Mouse (Mus musculus) neural tube, embryonic 11.5 days (tissue): ENCODE results near the gene Ganab. TPM values are rescaled to one million over a fixed set of nuclear protein-coding genes. Genes with fewer than 3 reads are reported as not detected.

Experiments
- ATAC-seq: fragments of 200-750 bp; cut with Nextera tagmentation; 2 replicates; pipeline ENCODE4 v1.8.0; 2017; ENCODE audit warnings: moderate number of reproducible peaks, mild to moderate bottlenecking, moderate TSS enrichment, moderate library complexity; ENCODE audit not compliant: insufficient read depth, low FRiP score, low TSS enrichment
- DNase-seq: peaks from one replicate; pipeline ENCODE4 v3.0.0-alpha.2; 2015; ENCODE audit warnings: low spot score
- H3K27ac ChIP-seq: fragments of 300-500 bp; sonication (generic); 2 replicates; pipeline ENCODE4 v1.5.1; 2014; ENCODE audit warnings: low read depth, mild to moderate bottlenecking, low read length
- H3K27me3 ChIP-seq: fragments of 300-500 bp; sonication (generic); 2 replicates; pipeline ENCODE4 v1.6.1; 2014; ENCODE audit warnings: mild to moderate bottlenecking, low read length, mixed read lengths; ENCODE audit not compliant: control insufficient read depth, insufficient read depth
- H3K36me3 ChIP-seq: fragments of 300-500 bp; sonication (generic); 2 replicates; pipeline ENCODE4 v1.6.1; 2014; ENCODE audit warnings: mild to moderate bottlenecking, low read length, moderate library complexity, mixed read lengths; ENCODE audit not compliant: control insufficient read depth, insufficient read depth
- H3K4me1 ChIP-seq: fragments of 300-500 bp; sonication (generic); 2 replicates; pipeline ENCODE4 v1.6.1; 2014; ENCODE audit warnings: low read length, mixed read lengths; ENCODE audit not compliant: control insufficient read depth, insufficient read depth
- H3K4me2 ChIP-seq: fragments of 300-500 bp; sonication (generic); 2 replicates; pipeline ENCODE4 v1.6.1; 2014; ENCODE audit warnings: low read depth, mild to moderate bottlenecking, moderate library complexity
- H3K4me3 ChIP-seq: fragments of 300-500 bp; sonication (generic); 2 replicates; pipeline ENCODE4 v1.5.1; 2014; ENCODE audit warnings: low read depth, low read length
- H3K9ac ChIP-seq: fragments of 300-500 bp; sonication (generic); 2 replicates; pipeline ENCODE4 v1.6.1; 2014; ENCODE audit warnings: mild to moderate bottlenecking, low read length
- H3K9me3 ChIP-seq: fragments of 300-500 bp; sonication (generic); 2 replicates; pipeline ENCODE4 v1.6.1; 2016; ENCODE audit warnings: low read length; ENCODE audit not compliant: control insufficient read depth
- WGBS: fragments of 180-500 bp; shearing (Covaris S2); extraction: QIAGEN DNeasy Blood & Tissue Kit; methylation state at CpG from one replicate; pipeline ENCODE4 v1.1.7; 2014; 5-methylcytosine and 5-hydroxymethylcytosine counted together
- polyA plus RNA-seq: library from polyadenylated mRNA; unstranded; fragments of >200 nt; fragmentation: Nextera tagmentation; extraction: Ambion mirVana; gene quantifications from 2 replicates; pipeline ENCODE4 v1.2.1, GENCODE M21; 2014

Gene Ganab
- polyA plus RNA-seq, 1 experiment from 2014 or later: 128 TPM

GRCm38 (mm10) chr19:8920836-8921291 is 23.0 kb downstream of the Ganab start:
- H3K4me3 ChIP-seq: peak overlapping the region; percentile 86
- H3K4me1 ChIP-seq: peaks cover 12% of the 10 kb centered on the region
- peak; percentile 3; the same call in 1 of the 2 replicates for ATAC-seq
- DNase-seq: no peak
- peak overlapping the region; percentile 83 for H3K4me2 ChIP-seq
- H3K9ac ChIP-seq: peak overlapping the region; percentile 84
- no peaks in the 10 kb centered on the region for H3K27me3 ChIP-seq
- H3K27ac ChIP-seq: peak overlapping the region; percentile 60
- no peaks in the 10 kb centered on the region for H3K9me3 ChIP-seq
- 2% methylated on average over 6 of the region's 6 CpGs for WGBS
- peaks cover 4% of the 10 kb centered on the region for H3K36me3 ChIP-seq

- no peak for DNase-seq
- Histone ChIP-seq H3K4me2 (peak overlapping the region; percentile 9; the same call in 1 of the 2 replicates), H3K36me3 (peaks cover 4% of the 10 kb centered on the region; the same call in 1 of the 2 replicates), H3K9me3 (no peaks in the 10 kb centered on the region), H3K27ac (no peak overlapping the region), H3K9ac (peak overlapping the region; percentile 84), H3K4me1 (peaks cover 12% of the 10 kb centered on the region), H3K27me3 (no peaks in the 10 kb centered on the region), H3K4me3 (no peak overlapping the region)
- WGBS: 86% methylated on average over 9 of the region's 9 CpGs
- ATAC-seq: no peak
These were observed 23.9 kb downstream of the Ganab start for GRCm38 (mm10) chr19:8921741-8922140.

GRCm38 (mm10) chr19:8926766-8927165 is 28.9 kb downstream of the Ganab start:
- DNase-seq: no peak
- Histone ChIP-seq H3K9me3 (no peaks in the 10 kb centered on the region), H3K36me3 (peaks cover 6% of the 10 kb centered on the region), H3K4me3 (no peak overlapping the region), H3K27ac (no peak overlapping the region), H3K27me3 (no peaks in the 10 kb centered on the region), H3K9ac (no peak overlapping the region), H3K4me1 (peaks cover 5% of the 10 kb centered on the region; the same call in 1 of the 2 replicates), H3K4me2 (no peak overlapping the region)
- ATAC-seq: no peak
- WGBS: 90% methylated on average over 2 of the region's 2 CpGs

DNA sequence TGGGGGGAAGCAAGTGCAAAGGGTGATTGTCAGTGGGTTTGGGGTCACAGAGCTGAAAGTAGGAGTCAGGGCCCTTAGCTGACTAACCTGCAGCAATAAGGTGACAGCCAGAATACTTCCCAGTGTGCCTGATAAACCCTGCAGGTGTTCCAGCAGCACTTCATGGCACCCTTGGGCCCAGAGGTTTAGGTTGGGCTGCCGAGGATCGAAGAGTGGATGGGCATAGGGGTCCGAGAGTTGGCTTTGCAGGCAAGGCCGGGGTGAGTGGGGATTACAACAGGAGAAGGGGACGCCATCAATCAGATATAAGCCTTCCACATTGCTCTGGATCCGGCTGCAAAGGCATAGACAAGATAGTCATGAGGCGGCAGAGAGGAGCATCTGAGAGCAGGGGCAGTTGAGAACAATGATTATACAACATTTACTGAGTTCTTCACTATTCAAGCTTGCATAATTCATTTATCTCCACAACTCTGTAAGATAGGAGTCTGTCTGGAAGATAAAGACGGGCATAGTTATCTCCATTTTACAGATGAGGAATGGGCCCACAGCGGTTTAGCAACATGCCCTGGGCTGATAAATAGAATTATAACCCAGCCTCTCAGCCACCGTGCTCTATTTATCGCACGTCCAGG is 30.1 kb downstream of the Ganab start:
- no peak overlapping the region for H3K4me3 ChIP-seq
- no peaks in the 10 kb centered on the region for H3K9me3 ChIP-seq
- H3K4me1 ChIP-seq: peaks cover 5% of the 10 kb centered on the region; the same call in 1 of the 2 replicates
- no peak overlapping the region for H3K9ac ChIP-seq
- no peak overlapping the region for H3K27ac ChIP-seq
- DNase-seq: no peak
- peaks cover 6% of the 10 kb centered on the region for H3K36me3 ChIP-seq
- no peak for ATAC-seq
- WGBS: 90% methylated on average over 12 of the region's 12 CpGs
- H3K4me2 ChIP-seq: no peak overlapping the region
- no peaks in the 10 kb centered on the region for H3K27me3 ChIP-seq

DNA sequence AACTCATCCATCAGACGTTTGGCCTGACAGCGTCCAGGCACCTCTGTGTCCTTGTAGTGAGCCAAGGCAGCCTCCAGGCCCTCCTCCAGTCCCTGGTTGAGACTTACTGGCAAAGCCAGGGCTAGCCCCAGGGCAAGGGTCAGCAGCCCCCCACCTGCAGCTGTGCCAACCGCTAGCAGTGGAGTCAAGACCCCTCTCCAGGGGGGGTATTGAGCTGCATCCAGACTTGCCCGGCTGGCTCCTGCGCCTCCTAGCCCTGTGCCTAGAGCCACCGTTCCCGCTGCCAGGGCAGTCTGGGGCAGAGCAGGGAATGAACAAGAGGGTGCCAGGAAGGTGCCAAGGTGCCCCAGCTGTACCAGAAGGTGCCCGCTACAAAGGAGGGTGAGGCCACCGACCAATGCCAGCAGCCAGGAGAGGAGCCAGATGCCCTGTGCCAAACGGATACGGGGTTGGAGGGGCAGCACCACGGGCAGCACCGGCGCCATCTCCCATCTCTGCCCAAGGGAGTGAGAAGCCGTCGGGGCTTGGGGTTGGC is 30.9 kb downstream of the Ganab start:
- DNase-seq (no peak), ATAC-seq (0 out of 2 replicates have a peak, but pooled peaks have one; percentile 7)
- peak overlapping the region; percentile 78 for H3K9ac ChIP-seq
- H3K4me2 ChIP-seq: peak overlapping the region; percentile 82
- H3K4me3 ChIP-seq: peak overlapping the region; percentile 64
- peaks cover 6% of the 10 kb centered on the region for H3K36me3 ChIP-seq
- WGBS: 21% methylated on average over 16 of the region's 16 CpGs
- H3K27me3 ChIP-seq: no peaks in the 10 kb centered on the region
- no peaks in the 10 kb centered on the region for H3K9me3 ChIP-seq
- H3K27ac ChIP-seq: 0 out of 2 replicates have a peak overlapping the region, but pooled peaks have one; percentile 67
- peaks cover 5% of the 10 kb centered on the region; the same call in 1 of the 2 replicates for H3K4me1 ChIP-seq

DNA sequence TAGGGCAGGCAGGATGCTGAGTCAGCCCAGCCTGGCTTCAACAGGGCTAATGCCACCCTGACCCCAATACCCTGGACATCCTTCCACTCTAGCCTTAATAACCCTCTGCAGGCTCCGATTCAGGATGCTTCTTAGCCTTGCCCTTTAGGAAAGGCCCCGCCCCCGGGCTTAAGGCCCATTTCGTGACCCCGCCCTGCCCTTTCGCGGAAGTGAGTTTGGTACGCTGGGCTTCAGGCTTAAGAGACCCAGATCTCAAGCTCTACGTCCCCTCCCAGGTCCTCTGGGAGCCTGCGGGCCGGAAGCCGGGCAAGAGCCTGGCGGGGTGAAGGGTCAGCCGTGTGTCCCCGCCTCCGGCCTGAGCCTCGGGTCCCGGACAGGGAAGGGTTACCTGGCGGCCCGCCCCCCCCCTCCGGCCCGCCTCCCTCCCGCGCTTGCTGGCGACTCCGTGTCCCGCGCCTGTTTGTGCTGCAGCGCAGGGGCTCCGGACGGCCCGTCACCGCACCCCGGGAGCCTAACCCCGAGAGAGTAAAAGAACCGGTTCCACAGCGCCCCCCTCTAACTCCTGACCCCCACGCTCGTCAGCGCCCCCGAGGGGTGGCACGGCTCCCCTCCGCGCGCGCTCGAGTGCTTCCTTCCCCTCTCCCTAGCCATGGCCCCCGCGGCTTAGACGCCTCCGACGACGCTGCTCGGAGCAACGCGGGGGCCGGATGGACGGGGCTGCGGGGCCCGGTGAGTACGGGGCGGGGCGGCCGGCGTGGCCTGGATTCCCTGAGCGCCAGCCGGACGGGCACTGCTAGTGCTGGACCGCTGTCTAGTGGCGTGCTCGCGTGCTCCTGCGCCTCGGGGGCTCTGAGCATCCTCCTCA is 31.6 kb downstream of the Ganab start, which contains the start of the genes Rom1 and Eml3:
Rom1 (minus strand) TSS at position 133 of the 865 bp plus-strand sequence.
Eml3 (plus strand) TSS at position 329 of the 865 bp plus-strand sequence.
- peaks cover 6% of the 10 kb centered on the region for H3K36me3 ChIP-seq
- under 1% methylated on average over 66 of the region's 74 CpGs for WGBS
- peaks cover 5% of the 10 kb centered on the region; the same call in 1 of the 2 replicates for H3K4me1 ChIP-seq
- no peaks in the 10 kb centered on the region for H3K9me3 ChIP-seq
- H3K9ac ChIP-seq: peak within 1 kb of the TSS; percentile 78
- H3K27me3 ChIP-seq: no peaks in the 10 kb centered on the region
- peak within 1 kb of the TSS; percentile 64 for H3K4me3 ChIP-seq
- peak; percentile 75 for DNase-seq
- peak; percentile 72 for ATAC-seq
- peak within 1 kb of the TSS; percentile 67; the same call in 1 of the 2 replicates for H3K27ac ChIP-seq
- peak within 1 kb of the TSS; percentile 82 for H3K4me2 ChIP-seq

DNA sequence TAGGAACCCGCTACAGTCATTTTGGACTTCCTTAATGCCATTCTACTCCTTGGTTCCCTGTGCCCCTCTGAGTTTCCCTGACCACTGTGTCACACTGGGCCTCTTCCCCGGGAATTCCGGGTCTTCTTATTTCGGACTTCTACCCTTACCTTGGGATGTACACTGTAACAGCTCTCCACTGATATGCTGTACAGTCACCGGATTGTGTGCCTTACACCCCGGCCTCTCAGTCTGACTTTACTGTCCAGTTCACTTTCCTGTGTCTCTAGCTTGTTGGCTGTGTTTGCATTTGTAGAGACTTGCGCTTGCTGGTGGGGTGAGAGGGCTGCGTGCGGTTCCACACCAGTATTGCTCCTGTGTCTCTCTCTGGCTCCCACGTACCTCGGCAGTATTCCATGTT is 32.2 kb downstream of the Ganab start:
- H3K36me3 ChIP-seq: peaks cover 6% of the 10 kb centered on the region
- H3K4me1 ChIP-seq: peaks cover 5% of the 10 kb centered on the region; the same call in 1 of the 2 replicates
- peak overlapping the region; percentile 78 for H3K9ac ChIP-seq
- DNase-seq (no peak), ATAC-seq (peak; percentile 28; the same call in 1 of the 2 replicates)
- H3K4me2 ChIP-seq: peak overlapping the region; percentile 82
- H3K27ac ChIP-seq: no peak overlapping the region
- H3K27me3 ChIP-seq: no peaks in the 10 kb centered on the region
- peak overlapping the region; percentile 64 for H3K4me3 ChIP-seq
- no peaks in the 10 kb centered on the region for H3K9me3 ChIP-seq
- 15% methylated on average over 11 of the region's 11 CpGs for WGBS

DNA sequence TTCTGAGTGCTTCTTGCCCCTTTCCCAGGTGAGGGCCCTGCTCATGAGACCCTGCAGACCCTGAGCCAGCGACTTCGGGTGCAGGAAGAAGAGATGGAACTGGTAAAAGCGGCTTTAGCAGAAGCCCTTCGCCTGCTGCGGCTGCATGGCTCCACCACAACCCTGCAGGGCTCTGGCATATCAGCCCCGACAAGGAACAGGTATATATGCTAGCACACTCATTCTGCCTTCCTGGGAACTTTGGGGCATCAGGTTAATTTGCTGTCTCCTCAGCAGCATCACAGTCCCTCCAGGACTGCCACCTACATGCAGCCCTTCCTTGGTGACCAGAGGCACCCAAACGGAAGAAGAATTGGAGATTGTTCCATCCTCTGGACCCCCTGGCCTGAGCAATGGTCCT is 32.9 kb downstream of the Ganab start:
- Histone ChIP-seq H3K4me1 (peaks cover 5% of the 10 kb centered on the region; the same call in 1 of the 2 replicates), H3K9ac (no peak overlapping the region; the same call in 1 of the 2 replicates), H3K27ac (no peak overlapping the region), H3K27me3 (no peaks in the 10 kb centered on the region), H3K36me3 (peaks cover 4% of the 10 kb centered on the region), H3K9me3 (no peaks in the 10 kb centered on the region), H3K4me2 (no peak overlapping the region; the same call in 1 of the 2 replicates), H3K4me3 (no peak overlapping the region)
- DNase-seq: no peak
- ATAC-seq: no peak
- WGBS: 83% methylated on average over 7 of the region's 7 CpGs
